Mouse (Mus musculus): ENCODE data around the gene Sema6c. TPM values are rescaled to one million over a fixed set of nuclear protein-coding genes. Genes with fewer than 3 reads are reported as not detected.

Sema6c gene
- polyA plus RNA-seq, 1 experiment from 2014 or later: 5.8 TPM

DNA sequence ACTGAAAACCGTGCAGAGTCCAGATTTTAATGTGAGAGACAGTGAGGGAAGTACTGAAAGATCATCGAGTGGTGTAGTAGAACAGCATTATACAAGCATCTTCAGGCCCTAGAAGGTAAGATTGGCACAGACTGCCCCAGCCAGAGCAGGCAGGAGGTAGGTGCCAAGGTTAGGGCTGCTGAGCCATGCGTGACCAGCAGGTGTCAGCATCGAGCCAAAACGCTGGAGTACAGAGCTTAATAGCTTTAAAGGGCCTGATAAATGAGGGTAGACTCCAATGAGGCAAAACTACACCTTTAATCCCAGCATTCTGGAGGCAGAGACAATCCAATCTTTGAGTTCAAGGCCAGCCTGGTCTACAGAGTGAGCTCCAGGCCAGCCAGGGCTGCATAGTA is 17.6 kb upstream of the Sema6c start:
- no peak overlapping the region for H3K9ac ChIP-seq (ENCODE audit: low read length)
- no peak overlapping the region for H3K27ac ChIP-seq (replicated peaks in 1 of 2; ENCODE audit: control insufficient read depth in 1 of 2, insufficient read depth in 1 of 2, low read depth in 2 of 2, low read length in 2 of 2)
- no peaks in the 10 kb centered on the region for H3K4me1 ChIP-seq (ENCODE audit: control insufficient read depth in 2 of 2, insufficient read depth in 2 of 2, low read length in 2 of 2)
- no peaks in the 10 kb centered on the region for H3K9me3 ChIP-seq (ENCODE audit: control insufficient read depth, low read length)
- 0 out of 2 replicates have a peak, but pooled peaks have one; percentile 49 for ATAC-seq (ENCODE audit: insufficient number of reproducible peaks, insufficient read depth, low FRiP score, low read depth)
- WGBS: 6% methylated on average over 5 of the region's 5 CpGs
- no peak overlapping the region for H3K4me3 ChIP-seq (ENCODE audit: control insufficient read depth in 1 of 2, insufficient read depth in 1 of 2, low read depth in 1 of 2, low read length in 2 of 2)
- peaks cover 9% of the 10 kb centered on the region; the same call in 1 of the 2 replicates for H3K36me3 ChIP-seq (ENCODE audit: control insufficient read depth, insufficient read depth, low read length)
- no peak overlapping the region for H3K4me2 ChIP-seq (ENCODE audit: low read length)
- H3K27me3 ChIP-seq (ENCODE audit: control insufficient read depth, insufficient read depth, low read length): no peaks in the 10 kb centered on the region

DNA sequence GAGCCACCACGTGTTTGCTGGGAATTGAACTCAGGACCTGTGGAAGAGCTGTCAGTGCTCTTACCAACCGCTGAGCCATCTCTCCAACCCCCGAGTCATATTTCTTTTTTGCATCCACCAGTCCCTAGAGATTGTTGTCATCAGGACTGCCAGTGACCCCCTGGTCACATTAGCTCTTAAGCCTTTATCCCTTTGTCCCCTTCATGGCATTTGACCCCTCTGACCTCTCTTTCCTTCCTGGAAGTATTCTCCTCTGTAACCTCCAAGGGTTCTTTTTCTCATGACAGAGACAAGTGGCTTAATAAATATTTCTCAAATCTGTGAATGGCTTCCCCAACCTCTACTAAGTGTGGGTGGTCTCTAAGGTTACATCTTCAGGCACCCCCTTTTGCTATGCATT is 12.3 kb upstream of the Sema6c start:
- WGBS: 61% methylated on average over 3 of the region's 3 CpGs
- H3K4me2 ChIP-seq (ENCODE audit: low read length): no peak overlapping the region
- H3K4me3 ChIP-seq (ENCODE audit: control insufficient read depth in 1 of 2, insufficient read depth in 1 of 2, low read depth in 1 of 2, low read length in 2 of 2): no peak overlapping the region
- no peaks in the 10 kb centered on the region for H3K4me1 ChIP-seq (ENCODE audit: control insufficient read depth in 2 of 2, insufficient read depth in 2 of 2, low read length in 2 of 2)
- no peaks in the 10 kb centered on the region for H3K36me3 ChIP-seq (ENCODE audit: control insufficient read depth, insufficient read depth, low read length)
- no peaks in the 10 kb centered on the region for H3K9me3 ChIP-seq (ENCODE audit: control insufficient read depth, low read length)
- no peak for ATAC-seq (ENCODE audit: insufficient number of reproducible peaks, insufficient read depth, low FRiP score, low read depth)
- no peak overlapping the region for H3K27ac ChIP-seq (replicated peaks in 1 of 2; ENCODE audit: control insufficient read depth in 1 of 2, insufficient read depth in 1 of 2, low read depth in 2 of 2, low read length in 2 of 2)
- no peaks in the 10 kb centered on the region for H3K27me3 ChIP-seq (ENCODE audit: control insufficient read depth, insufficient read depth, low read length)
- H3K9ac ChIP-seq (ENCODE audit: low read length): no peak overlapping the region

DNA sequence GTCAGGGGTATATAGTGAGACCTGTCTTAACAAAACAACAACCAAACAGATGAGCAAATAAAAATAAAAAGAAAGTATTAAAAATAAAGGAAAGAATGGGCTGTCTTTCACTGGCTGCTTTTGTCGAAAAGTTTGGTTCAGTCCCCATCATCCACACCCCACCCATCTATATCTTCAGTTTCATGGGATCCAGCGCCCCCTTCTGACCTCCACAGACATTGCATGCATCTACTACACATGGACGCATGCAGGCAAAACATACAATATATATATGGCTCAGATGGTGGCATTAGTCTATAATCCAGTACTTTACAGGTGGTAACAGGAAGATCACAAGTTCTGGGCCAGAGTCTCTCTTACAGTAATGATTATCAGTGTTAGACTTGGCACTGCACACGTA is 6.4 kb upstream of the Sema6c start:
- H3K4me2 ChIP-seq (ENCODE audit: low read length): no peak overlapping the region
- no peak for ATAC-seq (ENCODE audit: insufficient number of reproducible peaks, insufficient read depth, low FRiP score, low read depth)
- no peaks in the 10 kb centered on the region for H3K27me3 ChIP-seq (ENCODE audit: control insufficient read depth, insufficient read depth, low read length)
- 59% methylated on average over 4 of the region's 4 CpGs for WGBS
- H3K36me3 ChIP-seq (ENCODE audit: control insufficient read depth, insufficient read depth, low read length): no peaks in the 10 kb centered on the region
- no peak overlapping the region for H3K4me3 ChIP-seq (ENCODE audit: control insufficient read depth in 1 of 2, insufficient read depth in 1 of 2, low read depth in 1 of 2, low read length in 2 of 2)
- no peaks in the 10 kb centered on the region for H3K9me3 ChIP-seq (ENCODE audit: control insufficient read depth, low read length)
- no peak overlapping the region for H3K27ac ChIP-seq (replicated peaks in 1 of 2; ENCODE audit: control insufficient read depth in 1 of 2, insufficient read depth in 1 of 2, low read depth in 2 of 2, low read length in 2 of 2)
- no peaks in the 10 kb centered on the region for H3K4me1 ChIP-seq (ENCODE audit: control insufficient read depth in 2 of 2, insufficient read depth in 2 of 2, low read length in 2 of 2)
- H3K9ac ChIP-seq (ENCODE audit: low read length): no peak overlapping the region

- peak overlapping the region; percentile 62 for H3K9ac ChIP-seq (ENCODE audit: low read length)
- WGBS: 17% methylated on average over 8 of the region's 8 CpGs
- H3K27ac ChIP-seq (replicated peaks in 1 of 2; ENCODE audit: control insufficient read depth in 1 of 2, insufficient read depth in 1 of 2, low read depth in 2 of 2, low read length in 2 of 2): no peak overlapping the region
- H3K4me1 ChIP-seq (ENCODE audit: control insufficient read depth in 2 of 2, insufficient read depth in 2 of 2, low read length in 2 of 2): peaks cover 19 to 36% of the 10 kb centered on the region in 2 experiments
- H3K27me3 ChIP-seq (ENCODE audit: control insufficient read depth, insufficient read depth, low read length): no peaks in the 10 kb centered on the region; the same call in 1 of the 2 replicates
- peak overlapping the region; percentile 98 for H3K4me2 ChIP-seq (ENCODE audit: low read length)
- ATAC-seq (ENCODE audit: insufficient number of reproducible peaks, insufficient read depth, low FRiP score, low read depth): no peak
- peak overlapping the region; percentile 78 to 85 for H3K4me3 ChIP-seq (ENCODE audit: control insufficient read depth in 1 of 2, insufficient read depth in 1 of 2, low read depth in 1 of 2, low read length in 2 of 2)
- H3K36me3 ChIP-seq (ENCODE audit: control insufficient read depth, insufficient read depth, low read length): no peaks in the 10 kb centered on the region
- H3K9me3 ChIP-seq (ENCODE audit: control insufficient read depth, low read length): no peaks in the 10 kb centered on the region
These were observed 708 bp upstream of the Sema6c start for GRCm38 (mm10) chr3:95159511-95159986.

GRCm38 (mm10) chr3:95161041-95161551 is 839 bp downstream of the Sema6c start:
- Histone ChIP-seq H3K36me3 (ENCODE audit: control insufficient read depth, insufficient read depth, low read length) (peaks cover 3% of the 10 kb centered on the region; the same call in 1 of the 2 replicates), H3K9ac (ENCODE audit: low read length) (peak overlapping the region; percentile 80), H3K4me1 (ENCODE audit: control insufficient read depth in 2 of 2, insufficient read depth in 2 of 2, low read length in 2 of 2) (peaks cover 20 to 39% of the 10 kb centered on the region in 2 experiments), H3K27ac (replicated peaks in 1 of 2; ENCODE audit: control insufficient read depth in 1 of 2, insufficient read depth in 1 of 2, low read depth in 2 of 2, low read length in 2 of 2) (no peak overlapping the region), H3K4me3 (ENCODE audit: control insufficient read depth in 1 of 2, insufficient read depth in 1 of 2, low read depth in 1 of 2, low read length in 2 of 2) (peak overlapping the region; percentile 78 to 85), H3K4me2 (ENCODE audit: low read length) (peak overlapping the region; percentile 98), H3K27me3 (ENCODE audit: control insufficient read depth, insufficient read depth, low read length) (no peaks in the 10 kb centered on the region; the same call in 1 of the 2 replicates), H3K9me3 (ENCODE audit: control insufficient read depth, low read length) (no peaks in the 10 kb centered on the region)
- 2% methylated on average over 30 of the region's 30 CpGs for WGBS
- ATAC-seq (ENCODE audit: insufficient number of reproducible peaks, insufficient read depth, low FRiP score, low read depth): no peak; the same call in 1 of the 2 replicates

DNA sequence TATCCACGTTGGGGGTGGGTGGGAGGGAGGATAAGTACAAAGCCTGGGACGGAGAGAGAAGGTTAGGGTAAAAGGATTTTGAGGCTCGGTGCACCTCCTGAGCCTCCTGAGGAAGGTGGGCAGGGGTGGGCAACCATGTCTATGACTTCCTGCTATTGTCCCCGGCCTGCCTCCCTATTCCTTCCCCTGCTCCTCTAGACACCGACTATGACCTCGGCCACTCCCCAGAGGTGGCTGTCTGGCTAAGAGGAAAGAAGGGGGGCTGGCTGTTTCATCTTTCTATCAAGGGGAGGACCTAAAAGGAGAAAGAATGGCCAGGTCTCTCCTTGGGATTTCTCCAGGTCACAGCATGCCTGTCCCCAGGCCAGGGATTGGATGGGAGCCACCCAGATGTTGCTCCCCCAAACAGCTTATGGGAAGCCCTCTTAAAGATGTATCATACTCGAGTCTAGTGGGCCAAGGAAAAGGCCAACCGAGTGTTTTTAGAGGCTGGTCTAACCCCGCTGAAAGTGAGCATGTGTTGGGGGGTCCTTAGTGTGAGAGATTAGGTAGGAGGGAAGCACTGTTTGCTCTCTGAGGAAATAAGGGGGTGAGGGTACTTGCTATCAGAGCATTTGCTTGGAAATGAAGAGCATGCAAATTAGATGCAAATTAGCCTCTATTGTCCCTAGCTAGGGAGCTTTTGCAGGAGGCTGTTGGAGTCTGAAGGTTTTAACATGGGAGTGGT is 1.5 kb downstream of the Sema6c start:
- H3K27ac ChIP-seq (replicated peaks in 1 of 2; ENCODE audit: control insufficient read depth in 1 of 2, insufficient read depth in 1 of 2, low read depth in 2 of 2, low read length in 2 of 2): no peak overlapping the region
- ATAC-seq (ENCODE audit: insufficient number of reproducible peaks, insufficient read depth, low FRiP score, low read depth): no peak

GRCm38 (mm10) chr3:95162345-95162628 is 2.0 kb downstream of the Sema6c start:
- Histone ChIP-seq H3K27me3 (ENCODE audit: control insufficient read depth, insufficient read depth, low read length) (no peaks in the 10 kb centered on the region; the same call in 1 of the 2 replicates), H3K9me3 (ENCODE audit: control insufficient read depth, low read length) (no peaks in the 10 kb centered on the region), H3K4me2 (ENCODE audit: low read length) (peak overlapping the region; percentile 98), H3K27ac (replicated peaks in 1 of 2; ENCODE audit: control insufficient read depth in 1 of 2, insufficient read depth in 1 of 2, low read depth in 2 of 2, low read length in 2 of 2) (no peak overlapping the region), H3K36me3 (ENCODE audit: control insufficient read depth, insufficient read depth, low read length) (peaks cover 6% of the 10 kb centered on the region; the same call in 1 of the 2 replicates), H3K4me3 (ENCODE audit: control insufficient read depth in 1 of 2, insufficient read depth in 1 of 2, low read depth in 1 of 2, low read length in 2 of 2) (no peak overlapping the region), H3K9ac (ENCODE audit: low read length) (no peak overlapping the region), H3K4me1 (ENCODE audit: control insufficient read depth in 2 of 2, insufficient read depth in 2 of 2, low read length in 2 of 2) (peaks cover 20 to 39% of the 10 kb centered on the region in 2 experiments)
- no peak for ATAC-seq (ENCODE audit: insufficient number of reproducible peaks, insufficient read depth, low FRiP score, low read depth)
- WGBS: 28% methylated on average over 2 of the region's 2 CpGs

More for the DNA sequence above, 1.5 kb downstream of the Sema6c start:
- Histone ChIP-seq H3K27me3 (ENCODE audit: control insufficient read depth, insufficient read depth, low read length) (no peaks in the 10 kb centered on the region; the same call in 1 of the 2 replicates), H3K4me2 (ENCODE audit: low read length) (peak overlapping the region; percentile 98), H3K9me3 (ENCODE audit: control insufficient read depth, low read length) (no peaks in the 10 kb centered on the region), H3K4me3 (ENCODE audit: control insufficient read depth in 1 of 2, insufficient read depth in 1 of 2, low read depth in 1 of 2, low read length in 2 of 2) (peak overlapping the region; percentile 78 to 85), H3K9ac (ENCODE audit: low read length) (peak overlapping the region; percentile 80), H3K4me1 (ENCODE audit: control insufficient read depth in 2 of 2, insufficient read depth in 2 of 2, low read length in 2 of 2) (peaks cover 20 to 39% of the 10 kb centered on the region in 2 experiments), H3K36me3 (ENCODE audit: control insufficient read depth, insufficient read depth, low read length) (peaks cover 6% of the 10 kb centered on the region; the same call in 1 of the 2 replicates)
- WGBS: 21% methylated on average over 9 of the region's 9 CpGs

All from heart, embryonic 14.5 days (tissue).